Mouse (Mus musculus) midbrain, embryonic 12.5 days (tissue): ENCODE results near the gene Pklr. TPM values are rescaled to one million over a fixed set of nuclear protein-coding genes. Genes with fewer than 3 reads are reported as not detected.
A peak's percentile ranks its signal among the peaks of the same experiment; 100 is the strongest.

Experiments used
- ATAC-seq: fragments of 200-750 bp; cut with Nextera tagmentation; 2 replicates; pipeline ENCODE4 v1.8.0; 2017; ENCODE audit warnings: low read depth, moderate TSS enrichment, moderate library complexity; ENCODE audit not compliant: low FRiP score
- H3K27ac ChIP-seq: fragments of 300-500 bp; sonication (generic); replicated peaks from 2 replicates; pipeline ENCODE4 v1.5.1; 2016; ENCODE audit warnings: mild to moderate bottlenecking
- H3K27me3 ChIP-seq: fragments of 300-500 bp; sonication (generic); 2 replicates; pipeline ENCODE4 v1.6.1; 2016; ENCODE audit warnings: mild to moderate bottlenecking
- H3K36me3 ChIP-seq: fragments of 300-500 bp; sonication (generic); 2 replicates; pipeline ENCODE4 v1.6.1; 2016
- H3K4me1 ChIP-seq: fragments of 300-500 bp; sonication (generic); 2 replicates; pipeline ENCODE4 v1.6.1; 2016
- H3K4me2 ChIP-seq: fragments of 300-500 bp; sonication (generic); replicated peaks from 2 replicates; pipeline ENCODE4 v1.6.1; 2016; ENCODE audit warnings: mild to moderate bottlenecking, moderate library complexity
- H3K4me3 ChIP-seq: fragments of 300-500 bp; sonication (generic); 2 replicates; pipeline ENCODE4 v1.5.1; 2016; ENCODE audit warnings: mild to moderate bottlenecking
- H3K9ac ChIP-seq: fragments of 300-500 bp; sonication (generic); replicated peaks from 2 replicates; pipeline ENCODE4 v1.6.1; 2016; ENCODE audit warnings: mild to moderate bottlenecking, moderate library complexity
- H3K9me3 ChIP-seq: fragments of 300-500 bp; sonication (generic); 2 replicates; pipeline ENCODE4 v1.6.1; 2016; ENCODE audit warnings: mild to moderate bottlenecking
- whole genome bisulfite sequencing: fragments of 180-500 bp; shearing (Covaris S2); methylation state at CpG from one replicate; pipeline ENCODE4 v1.1.7; 2016; 5-methylcytosine and 5-hydroxymethylcytosine counted together
- polyA plus RNA-seq: library from polyadenylated mRNA; unstranded; fragments of >200 nt; fragmentation: Nextera tagmentation; extraction: Ambion mirVana; gene quantifications from 2 replicates; pipeline ENCODE4 v1.2.1, GENCODE M21; 2016

Pklr gene
- polyA plus RNA-seq, 1 experiment from 2014 or later: 0.33 TPM

DNA sequence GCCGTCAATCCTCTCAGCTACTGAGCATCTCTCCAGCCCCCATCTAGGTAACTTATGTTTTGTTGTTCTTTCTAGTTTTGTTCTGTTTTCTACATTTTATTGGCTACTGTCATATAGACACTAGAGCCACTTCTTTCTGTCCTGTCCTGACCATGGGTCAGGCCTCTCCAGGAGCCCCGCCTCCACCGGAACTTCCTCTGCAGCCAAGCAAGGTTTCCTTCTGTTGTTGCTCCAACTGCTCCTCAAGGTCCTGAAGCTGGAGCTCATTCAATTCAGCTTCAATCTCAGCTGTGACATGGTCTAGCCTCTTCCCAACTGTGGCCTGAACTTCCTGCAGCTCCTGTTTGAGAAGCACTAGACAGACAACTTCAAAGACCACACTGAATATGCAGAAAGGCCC, 6.0 kb upstream of the Pklr start:
- WGBS: 90% methylated on average over 3 of the region's 3 CpGs
- no peak for ATAC-seq
- Histone ChIP-seq H3K4me1 (peaks cover 7% of the 10 kb centered on the region; the same call in 1 of the 2 replicates), H3K27ac (no peak overlapping the region), H3K27me3 (peaks cover 15% of the 10 kb centered on the region), H3K36me3 (no peaks in the 10 kb centered on the region), H3K9ac (no peak overlapping the region), H3K9me3 (no peaks in the 10 kb centered on the region), H3K4me3 (no peak overlapping the region), H3K4me2 (no peak overlapping the region)

DNA sequence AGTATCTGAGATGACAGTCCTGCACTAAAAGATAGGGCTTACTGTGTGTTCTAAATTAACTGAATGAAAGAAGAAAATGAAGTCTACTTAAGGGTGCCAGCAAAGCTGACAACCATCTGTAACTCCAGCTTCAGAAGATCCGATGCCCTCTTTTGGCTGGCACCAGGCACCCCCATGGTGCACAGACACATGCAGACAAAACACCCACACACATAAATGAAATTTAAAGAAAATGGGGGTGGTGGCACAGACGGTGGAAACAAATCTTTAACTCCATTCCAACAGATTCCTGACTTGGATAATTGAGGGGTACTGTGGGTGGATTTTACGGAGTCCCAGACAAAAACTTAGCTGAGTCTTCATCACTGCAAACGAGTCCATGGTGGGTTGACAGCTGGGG, 4.1 kb upstream of the Pklr start:
- no peaks in the 10 kb centered on the region for H3K36me3 ChIP-seq
- WGBS: 54% methylated on average over 4 of the region's 4 CpGs
- H3K9me3 ChIP-seq: no peaks in the 10 kb centered on the region
- H3K4me1 ChIP-seq: peaks cover 7% of the 10 kb centered on the region; the same call in 1 of the 2 replicates
- no peak for ATAC-seq
- peaks cover 21% of the 10 kb centered on the region for H3K27me3 ChIP-seq
- peak overlapping the region; percentile 56 for H3K4me2 ChIP-seq
- H3K27ac ChIP-seq: no peak overlapping the region
- no peak overlapping the region for H3K4me3 ChIP-seq
- no peak overlapping the region for H3K9ac ChIP-seq

DNA sequence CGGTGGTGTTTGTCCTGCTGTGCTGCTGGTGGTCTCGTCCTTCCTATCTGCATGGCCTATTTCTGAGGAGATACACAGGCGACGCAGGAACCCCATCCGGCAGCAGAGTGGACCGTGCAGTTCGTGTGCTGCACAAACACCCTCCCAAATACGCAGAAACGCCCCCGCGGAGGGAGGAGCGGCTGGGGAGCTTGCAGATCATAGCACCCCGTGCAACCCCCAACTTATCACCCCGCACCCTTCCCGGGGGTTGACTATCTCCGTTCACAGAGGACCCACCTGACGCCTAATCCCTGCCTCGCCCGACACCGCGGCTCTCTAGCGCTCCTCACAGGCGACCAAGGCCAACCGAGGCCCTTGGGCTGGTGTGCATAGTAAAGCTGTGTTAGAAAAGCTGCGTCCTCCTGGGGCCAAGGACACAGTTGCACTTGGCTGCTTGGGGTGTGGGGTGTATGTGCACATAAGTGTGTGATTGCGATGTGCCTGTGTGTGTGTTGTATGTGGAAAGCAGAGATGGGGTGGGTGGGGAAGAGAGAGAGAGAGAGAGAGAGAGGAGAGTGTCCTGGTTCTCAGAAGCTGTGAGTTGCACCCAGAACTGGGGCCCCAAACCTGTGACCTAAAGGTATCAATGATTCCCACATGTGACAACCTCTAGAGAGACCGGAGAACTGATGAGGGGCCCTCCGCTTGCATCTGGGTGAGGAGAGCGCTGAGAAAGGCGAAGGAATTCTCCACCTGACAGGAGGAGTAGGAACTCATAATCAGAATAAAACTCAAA, 3.5 kb upstream of the Pklr start:
- H3K27ac ChIP-seq: no peak overlapping the region
- peak overlapping the region; percentile 34 for H3K4me3 ChIP-seq
- H3K4me1 ChIP-seq: peaks cover 7% of the 10 kb centered on the region; the same call in 1 of the 2 replicates
- 19% methylated on average over 30 of the region's 30 CpGs for WGBS
- H3K36me3 ChIP-seq: no peaks in the 10 kb centered on the region
- peaks cover 21% of the 10 kb centered on the region for H3K27me3 ChIP-seq
- no peak for ATAC-seq
- H3K9me3 ChIP-seq: no peaks in the 10 kb centered on the region
- peak overlapping the region; percentile 56 for H3K4me2 ChIP-seq
- H3K9ac ChIP-seq: peak overlapping the region; percentile 54

DNA sequence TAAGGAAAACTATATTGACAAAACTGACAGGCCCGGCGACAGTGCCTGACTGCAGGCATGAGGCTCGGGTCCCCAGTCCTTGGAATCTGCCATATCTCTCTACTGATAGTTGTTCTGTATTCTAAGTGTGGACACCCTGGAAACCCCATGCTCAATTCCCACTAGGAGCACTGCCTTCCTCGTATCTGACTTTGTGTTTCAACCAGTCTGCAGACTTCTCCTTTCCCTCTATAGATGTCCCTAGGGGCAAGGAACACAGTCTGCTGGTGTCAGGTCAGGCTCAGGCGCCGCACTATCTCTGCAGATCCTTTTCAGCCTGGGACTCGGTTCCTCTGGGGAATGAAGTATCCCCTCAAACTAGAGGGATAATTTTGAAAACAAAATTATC, 2.9 kb upstream of the Pklr start:
- H3K4me1 ChIP-seq: peaks cover 7% of the 10 kb centered on the region; the same call in 1 of the 2 replicates

DNA sequence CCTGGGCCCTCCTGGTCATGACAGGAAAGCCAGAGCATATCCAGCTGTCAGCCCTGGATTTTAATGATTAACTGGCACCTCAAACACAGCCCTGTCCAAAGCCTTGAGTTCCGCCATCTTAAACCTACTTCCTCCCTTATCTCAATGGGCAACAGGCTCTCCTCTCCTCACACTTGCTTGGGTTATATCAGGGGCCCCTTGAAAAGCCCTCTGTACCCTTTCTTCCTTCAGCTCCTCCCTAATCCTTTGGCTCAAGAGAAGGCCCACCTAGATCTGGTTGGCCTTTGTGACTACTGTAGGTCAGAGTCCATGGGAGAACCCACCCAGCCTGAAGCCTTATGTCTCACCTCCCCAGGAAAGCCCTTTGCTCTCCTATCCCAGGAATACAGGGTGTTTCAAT, 2.2 kb upstream of the Pklr start:
- 86% methylated on average over 1 of the region's 1 CpGs for WGBS
- peaks cover 21% of the 10 kb centered on the region for H3K27me3 ChIP-seq

More for the DNA sequence above, 2.9 kb upstream of the Pklr start:
- H3K4me2 ChIP-seq: no peak overlapping the region
- ATAC-seq: no peak
- H3K27ac ChIP-seq: 0 out of 2 replicates have a peak overlapping the region, but pooled peaks have one; percentile 10
- no peak overlapping the region for H3K4me3 ChIP-seq
- H3K27me3 ChIP-seq: peaks cover 21% of the 10 kb centered on the region
- H3K9ac ChIP-seq: no peak overlapping the region
- H3K9me3 ChIP-seq: no peaks in the 10 kb centered on the region
- no peaks in the 10 kb centered on the region for H3K36me3 ChIP-seq
- 86% methylated on average over 7 of the region's 7 CpGs for WGBS

DNA sequence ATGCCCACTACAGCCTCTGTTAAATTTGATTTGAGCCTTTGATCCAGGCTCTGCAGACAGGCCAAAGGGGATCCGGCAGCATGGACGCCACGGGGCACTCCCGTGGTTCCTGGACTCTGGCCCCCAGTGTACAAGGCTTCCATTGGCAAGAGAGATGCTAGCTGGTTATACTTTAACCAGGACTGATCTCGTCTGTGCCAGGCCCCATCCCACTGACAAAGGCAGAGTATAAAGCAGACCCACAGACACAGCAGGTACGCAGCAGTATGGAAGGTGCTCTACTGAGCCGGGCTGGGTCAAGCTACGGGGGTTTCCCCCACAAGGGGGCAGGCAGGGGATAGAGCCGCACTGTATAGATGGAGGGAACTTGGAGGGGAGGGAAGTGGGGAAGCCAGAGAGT, 423 bp downstream of the Pklr start:
- H3K36me3 ChIP-seq: no peaks in the 10 kb centered on the region
- H3K9ac ChIP-seq: no peak overlapping the region
- no peak overlapping the region for H3K27ac ChIP-seq
- peaks cover 21% of the 10 kb centered on the region for H3K27me3 ChIP-seq
- no peak overlapping the region for H3K4me2 ChIP-seq
- WGBS: 45% methylated on average over 9 of the region's 9 CpGs
- H3K4me3 ChIP-seq: no peak overlapping the region
- ATAC-seq: no peak
- no peaks in the 10 kb centered on the region for H3K9me3 ChIP-seq
- peaks cover 7% of the 10 kb centered on the region; the same call in 1 of the 2 replicates for H3K4me1 ChIP-seq

More for the DNA sequence above, 2.2 kb upstream of the Pklr start:
- H3K9ac ChIP-seq: no peak overlapping the region
- no peaks in the 10 kb centered on the region for H3K36me3 ChIP-seq
- H3K4me2 ChIP-seq: no peak overlapping the region
- H3K4me3 ChIP-seq: no peak overlapping the region
- H3K4me1 ChIP-seq: peaks cover 7% of the 10 kb centered on the region; the same call in 1 of the 2 replicates
- H3K9me3 ChIP-seq: no peaks in the 10 kb centered on the region
- no peak overlapping the region for H3K27ac ChIP-seq
- ATAC-seq: no peak

DNA sequence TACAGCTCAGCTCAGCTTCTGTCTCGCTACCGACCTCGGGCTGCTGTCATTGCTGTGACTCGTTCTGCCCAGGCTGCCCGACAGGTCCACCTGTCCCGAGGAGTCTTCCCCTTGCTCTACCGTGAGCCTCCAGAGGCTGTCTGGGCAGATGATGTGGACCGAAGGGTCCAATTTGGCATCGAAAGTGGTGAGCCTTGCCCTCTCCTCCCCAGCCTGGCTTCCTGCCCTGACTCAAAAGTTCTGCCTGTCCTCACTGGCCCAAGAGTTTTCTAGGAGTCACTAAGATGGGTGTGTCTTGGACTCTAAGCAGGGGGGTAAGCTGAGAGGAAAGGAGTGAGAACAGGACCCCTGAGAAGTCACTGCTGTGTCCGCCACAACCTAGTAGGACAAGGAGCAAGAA, 8.9 kb downstream of the Pklr start:
- no peak for ATAC-seq
- Histone ChIP-seq H3K36me3 (no peaks in the 10 kb centered on the region), H3K27me3 (peaks cover 36% of the 10 kb centered on the region), H3K4me2 (no peak overlapping the region), H3K4me1 (peaks cover 12% of the 10 kb centered on the region), H3K4me3 (no peak overlapping the region), H3K9me3 (no peaks in the 10 kb centered on the region), H3K9ac (no peak overlapping the region), H3K27ac (no peak overlapping the region)
- 89% methylated on average over 10 of the region's 10 CpGs for WGBS

DNA sequence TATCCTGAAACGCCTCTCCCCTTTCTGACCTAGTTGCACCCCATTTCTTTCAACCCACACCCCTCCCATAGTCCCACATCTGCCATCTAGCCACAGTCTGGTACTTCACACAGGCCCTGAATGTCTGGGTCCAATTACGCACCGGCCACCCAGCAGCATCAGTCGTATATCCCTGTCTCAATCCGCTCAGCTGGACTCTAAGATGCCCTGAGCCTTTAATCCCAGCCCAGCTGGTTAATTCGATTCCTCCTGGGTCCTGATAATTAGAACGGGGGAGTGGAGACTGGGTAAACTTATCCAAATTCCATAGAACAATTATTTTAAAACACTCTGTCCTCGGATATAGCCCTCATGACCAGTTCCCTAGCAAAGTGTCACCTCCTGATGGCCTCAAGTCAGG, 9.6 kb downstream of the Pklr start:
- Histone ChIP-seq H3K27ac (no peak overlapping the region), H3K36me3 (no peaks in the 10 kb centered on the region), H3K4me1 (peaks cover 12% of the 10 kb centered on the region), H3K9me3 (no peaks in the 10 kb centered on the region), H3K4me3 (no peak overlapping the region), H3K4me2 (no peak overlapping the region), H3K9ac (no peak overlapping the region), H3K27me3 (peaks cover 43% of the 10 kb centered on the region)
- ATAC-seq: no peak
- WGBS: 24% methylated on average over 8 of the region's 8 CpGs

DNA sequence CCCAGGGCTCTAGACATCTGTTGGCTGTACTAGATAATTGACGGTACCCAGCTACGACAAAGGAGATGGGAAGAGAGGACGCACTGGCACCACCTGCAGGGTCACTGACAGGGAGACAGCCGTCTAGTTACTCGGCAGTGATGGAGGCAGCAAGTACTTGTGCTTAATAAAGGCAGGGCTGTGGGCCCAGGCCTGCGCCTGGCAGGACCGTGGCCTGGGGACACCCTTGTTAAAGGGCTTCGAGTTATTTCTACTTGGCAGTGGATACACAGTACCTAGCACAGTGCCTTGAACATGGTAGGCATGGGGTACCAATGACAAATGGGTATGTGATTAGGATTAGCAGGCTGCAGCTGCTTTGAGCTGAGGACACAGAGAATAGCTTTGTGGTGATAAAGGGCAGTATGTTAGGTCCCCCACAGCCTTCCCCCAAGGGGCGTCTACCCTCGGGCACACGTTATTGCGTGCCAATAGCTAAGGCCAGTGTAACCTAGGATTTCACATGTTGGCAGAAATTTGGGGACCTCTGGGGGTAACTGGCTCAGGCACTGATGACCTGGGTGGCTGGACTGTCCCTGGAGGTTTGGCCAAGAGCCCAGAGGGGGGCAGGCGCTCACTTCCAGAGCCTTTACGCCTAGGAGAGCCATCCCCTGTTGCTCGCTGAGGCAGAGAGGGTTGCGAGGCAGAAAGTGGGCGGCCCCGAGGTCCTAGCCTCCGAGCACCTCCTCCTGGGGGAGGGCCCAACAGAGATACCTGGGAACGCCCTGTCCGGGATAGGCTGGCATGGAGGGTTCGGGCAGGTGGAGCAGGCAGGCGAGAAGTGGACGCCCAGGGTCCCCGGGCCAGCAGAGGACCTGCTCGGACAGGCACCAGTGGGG, 11.4 kb downstream of the Pklr start:
- Histone ChIP-seq H3K9me3 (no peaks in the 10 kb centered on the region), H3K27me3 (peaks cover 45% of the 10 kb centered on the region), H3K9ac (no peak overlapping the region), H3K27ac (no peak overlapping the region), H3K4me3 (no peak overlapping the region), H3K36me3 (peaks cover 4% of the 10 kb centered on the region; the same call in 1 of the 2 replicates), H3K4me2 (peak overlapping the region; percentile 12; the same call in 1 of the 2 replicates), H3K4me1 (peaks cover 12% of the 10 kb centered on the region)
- 0 out of 2 replicates have a peak, but pooled peaks have one; percentile 23 for ATAC-seq
- 25% methylated on average over 26 of the region's 26 CpGs for WGBS

DNA sequence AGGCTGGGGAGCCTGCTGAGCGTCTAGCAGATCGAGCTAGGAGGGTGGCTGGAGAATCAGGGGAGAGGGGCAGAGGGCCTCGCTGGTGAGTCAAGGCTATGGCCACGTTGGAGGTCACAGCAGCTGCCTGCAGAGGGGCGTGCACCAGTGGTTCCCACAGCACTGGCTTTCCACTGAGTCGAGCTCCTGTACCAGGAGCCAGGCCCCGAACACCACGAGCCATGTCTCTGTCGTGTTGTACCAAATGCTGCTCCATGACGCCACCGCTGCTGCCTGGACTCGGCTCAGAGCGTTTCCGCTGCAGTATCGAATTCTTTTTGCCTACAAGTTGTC, 12.0 kb downstream of the Pklr start:
- H3K9me3 ChIP-seq: no peaks in the 10 kb centered on the region
- H3K27me3 ChIP-seq: peaks cover 45% of the 10 kb centered on the region
- no peak for ATAC-seq
- H3K4me2 ChIP-seq: peak overlapping the region; percentile 12; the same call in 1 of the 2 replicates
- H3K4me1 ChIP-seq: peaks cover 12% of the 10 kb centered on the region
- H3K4me3 ChIP-seq: no peak overlapping the region
- WGBS: 13% methylated on average over 15 of the region's 15 CpGs
- no peak overlapping the region for H3K27ac ChIP-seq
- peaks cover 7% of the 10 kb centered on the region; the same call in 1 of the 2 replicates for H3K36me3 ChIP-seq
- H3K9ac ChIP-seq: no peak overlapping the region

DNA sequence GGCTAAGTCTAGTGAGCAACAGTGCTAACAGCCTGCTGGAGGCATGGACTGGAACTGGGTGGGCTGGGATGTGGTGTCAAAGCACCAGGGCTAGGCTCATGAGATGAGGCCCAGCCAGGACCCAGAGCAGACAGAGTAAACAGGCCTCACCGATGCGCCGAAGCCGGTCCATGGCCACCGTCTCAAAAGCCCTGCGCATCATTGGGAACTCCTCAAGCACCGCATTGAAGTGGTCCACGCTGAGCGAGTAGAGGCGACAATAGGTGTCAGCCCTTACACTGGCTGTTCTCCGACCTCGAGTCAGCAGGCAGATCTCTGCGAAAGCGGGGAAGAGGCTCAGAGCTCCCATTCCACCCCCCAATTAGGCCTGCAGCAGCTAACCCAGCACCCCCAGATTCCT, 12.6 kb downstream of the Pklr start:
- Histone ChIP-seq H3K4me3 (no peak overlapping the region), H3K4me2 (no peak overlapping the region), H3K9me3 (no peaks in the 10 kb centered on the region), H3K27me3 (peaks cover 45% of the 10 kb centered on the region), H3K27ac (no peak overlapping the region), H3K9ac (no peak overlapping the region), H3K4me1 (peaks cover 12% of the 10 kb centered on the region), H3K36me3 (peaks cover 7% of the 10 kb centered on the region; the same call in 1 of the 2 replicates)
- ATAC-seq: no peak
- 76% methylated on average over 14 of the region's 14 CpGs for WGBS
